Mouse (Mus musculus): ENCODE measurements around the gene Hdac11. TPM values are rescaled to one million over a fixed set of nuclear protein-coding genes. Genes with fewer than 3 reads are reported as not detected.

Gene Hdac11
- polyA plus RNA-seq, 1 experiment from 2014 or later: 16.2 TPM

DNA sequence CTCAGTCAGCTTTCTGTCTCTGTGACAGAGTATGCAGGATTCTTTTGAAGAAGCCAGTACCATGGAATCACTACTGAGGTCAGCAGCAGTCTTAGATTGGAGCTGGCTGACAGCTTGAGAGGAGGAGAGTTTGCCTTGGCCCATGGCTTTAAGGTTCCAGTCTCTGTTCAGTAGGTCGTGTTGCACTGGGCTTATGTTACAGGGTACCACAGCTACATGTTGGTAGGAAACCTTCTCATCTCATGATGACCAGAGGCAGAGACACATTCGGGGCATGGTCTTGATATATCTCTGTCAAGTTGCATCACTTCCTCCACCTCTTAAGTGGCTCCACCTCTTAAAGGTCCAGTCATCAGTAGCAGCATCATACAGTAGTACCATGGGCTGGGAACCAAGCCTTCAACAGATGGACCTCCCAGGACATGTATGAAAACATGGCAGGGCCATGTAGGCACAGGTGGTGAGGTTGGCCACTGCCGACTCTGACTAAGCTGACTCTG lies 15.0 kb downstream of the Hdac11 start:
- WGBS: 64% methylated on average over 3 of the region's 3 CpGs
- ATAC-seq (replicated peaks; ENCODE audit: low FRiP score, low read depth): no peak

GRCm38 (mm10) chr6:91172381-91172780 lies 15.9 kb downstream of the Hdac11 start:
- Histone ChIP-seq H3K9me3 (replicated peaks; ENCODE audit: low read length) (no peaks in the 10 kb centered on the region), H3K4me2 (ENCODE audit: low read length) (no peak overlapping the region), H3K36me3 (ENCODE audit: insufficient read depth, low read length) (peaks cover 9% of the 10 kb centered on the region; the same call in 1 of the 2 replicates), H3K27me3 (ENCODE audit: insufficient read depth, low read length) (no peaks in the 10 kb centered on the region), H3K4me1 (replicated peaks; ENCODE audit: insufficient read depth, low read length) (no peaks in the 10 kb centered on the region), H3K27ac (no peak overlapping the region), H3K4me3 (replicated peaks; ENCODE audit: low read depth, low read length) (no peak overlapping the region), H3K9ac (ENCODE audit: low read depth, low read length) (no peak overlapping the region)
- no peak for ATAC-seq (replicated peaks; ENCODE audit: low FRiP score, low read depth)
- DNase-seq (ENCODE audit: low spot score): no peak
- 52% methylated on average over 2 of the region's 2 CpGs for WGBS
- no peak for TF ChIP-seq CTCF (IDR thresholded peaks at IDR 0.05; ENCODE audit: low read depth)

More for the DNA sequence above, 15.0 kb downstream of the Hdac11 start:
- no peak for DNase-seq (ENCODE audit: low spot score)
- Histone ChIP-seq H3K4me3 (replicated peaks; ENCODE audit: low read depth, low read length) (no peak overlapping the region), H3K9ac (ENCODE audit: low read depth, low read length) (no peak overlapping the region), H3K9me3 (replicated peaks; ENCODE audit: low read length) (no peaks in the 10 kb centered on the region), H3K27ac (no peak overlapping the region), H3K36me3 (ENCODE audit: insufficient read depth, low read length) (peaks cover 9% of the 10 kb centered on the region), H3K4me1 (replicated peaks; ENCODE audit: insufficient read depth, low read length) (no peaks in the 10 kb centered on the region), H3K4me2 (ENCODE audit: low read length) (no peak overlapping the region), H3K27me3 (ENCODE audit: insufficient read depth, low read length) (no peaks in the 10 kb centered on the region)
- no peak for TF ChIP-seq CTCF (IDR thresholded peaks at IDR 0.05; ENCODE audit: low read depth)

DNA sequence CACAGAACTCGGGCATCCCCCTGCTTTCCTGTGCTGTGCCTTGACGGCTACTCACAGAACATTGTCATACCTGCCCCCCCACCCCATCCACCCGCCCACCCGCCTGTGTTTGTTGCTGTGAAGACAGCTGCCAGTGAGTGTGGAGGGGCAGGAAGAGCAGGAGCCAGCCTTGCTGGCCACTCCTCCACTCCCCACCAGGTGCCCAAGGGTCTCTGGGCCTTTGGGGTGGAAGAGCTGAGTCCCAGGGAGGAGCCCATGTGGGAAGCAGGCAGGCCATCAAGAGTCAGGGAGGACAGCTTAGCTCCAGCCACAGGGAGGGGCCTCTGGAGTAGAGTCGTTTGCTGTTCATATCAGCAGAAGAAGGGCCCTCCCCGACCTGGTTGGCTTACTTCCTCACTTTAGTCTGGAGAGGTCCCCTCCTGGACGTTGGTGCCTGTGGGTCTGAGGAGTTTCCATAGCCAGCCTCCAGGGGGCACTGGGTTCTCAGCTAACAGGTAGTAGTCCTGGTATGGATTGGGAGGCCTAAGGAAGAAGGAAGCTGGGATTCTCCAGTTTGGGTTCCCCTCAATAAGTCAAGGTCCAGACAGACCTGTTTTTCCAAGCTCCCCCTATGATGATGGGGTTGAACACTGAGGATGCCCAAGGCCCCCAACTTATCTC lies 16.9 kb downstream of the Hdac11 start:
- peak; percentile 75 for DNase-seq (ENCODE audit: low spot score)
- no peaks in the 10 kb centered on the region for H3K9me3 ChIP-seq (replicated peaks; ENCODE audit: low read length)
- no peak overlapping the region for H3K9ac ChIP-seq (ENCODE audit: low read depth, low read length)
- H3K4me2 ChIP-seq (ENCODE audit: low read length): no peak overlapping the region
- no peaks in the 10 kb centered on the region for H3K4me1 ChIP-seq (replicated peaks; ENCODE audit: insufficient read depth, low read length)
- TF ChIP-seq CTCF (IDR thresholded peaks at IDR 0.05; ENCODE audit: low read depth): peak; percentile 80
- H3K27me3 ChIP-seq (ENCODE audit: insufficient read depth, low read length): no peaks in the 10 kb centered on the region
- 47% methylated on average over 7 of the region's 7 CpGs for WGBS
- peak; percentile 38; the same call in 1 of the 2 replicates for ATAC-seq (replicated peaks; ENCODE audit: low FRiP score, low read depth)
- H3K27ac ChIP-seq: no peak overlapping the region
- peaks cover 9% of the 10 kb centered on the region; the same call in 1 of the 2 replicates for H3K36me3 ChIP-seq (ENCODE audit: insufficient read depth, low read length)
- H3K4me3 ChIP-seq (replicated peaks; ENCODE audit: low read depth, low read length): no peak overlapping the region

DNA sequence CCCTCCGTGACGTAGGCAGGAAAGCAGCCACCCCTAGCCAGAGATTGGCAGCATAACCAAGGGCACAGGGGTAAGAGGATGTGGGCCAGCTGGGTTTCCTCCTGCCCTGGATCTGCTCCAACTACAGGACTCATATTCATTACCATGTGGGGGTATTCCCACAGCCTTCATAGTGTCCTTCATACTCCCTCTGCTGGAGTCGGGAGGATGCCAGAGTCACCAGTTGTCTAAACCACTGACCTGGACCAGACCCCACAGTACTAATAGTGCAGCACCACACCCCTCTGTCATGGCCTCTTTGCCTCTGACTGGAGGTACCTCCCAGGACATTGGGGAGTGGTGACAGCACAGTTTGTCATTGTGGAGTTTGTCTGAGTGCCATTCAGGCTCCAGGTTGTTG lies 17.7 kb downstream of the Hdac11 start:
- H3K4me3 ChIP-seq (replicated peaks; ENCODE audit: low read depth, low read length): no peak overlapping the region
- no peak overlapping the region for H3K9ac ChIP-seq (ENCODE audit: low read depth, low read length)
- no peak for ATAC-seq (replicated peaks; ENCODE audit: low FRiP score, low read depth)
- no peak overlapping the region for H3K27ac ChIP-seq
- no peak overlapping the region for H3K4me2 ChIP-seq (ENCODE audit: low read length)
- H3K4me1 ChIP-seq (replicated peaks; ENCODE audit: insufficient read depth, low read length): no peaks in the 10 kb centered on the region
- no peak for TF ChIP-seq CTCF (IDR thresholded peaks at IDR 0.05; ENCODE audit: low read depth)
- H3K27me3 ChIP-seq (ENCODE audit: insufficient read depth, low read length): no peaks in the 10 kb centered on the region
- H3K9me3 ChIP-seq (replicated peaks; ENCODE audit: low read length): no peaks in the 10 kb centered on the region
- DNase-seq (ENCODE audit: low spot score): no peak
- WGBS: 59% methylated on average over 3 of the region's 3 CpGs
- H3K36me3 ChIP-seq (ENCODE audit: insufficient read depth, low read length): peaks cover 6% of the 10 kb centered on the region; the same call in 1 of the 2 replicates

GRCm38 (mm10) chr6:91180767-91181171 lies 24.3 kb downstream of the Hdac11 start:
- TF ChIP-seq CTCF (IDR thresholded peaks at IDR 0.05; ENCODE audit: low read depth): no peak
- H3K36me3 ChIP-seq (ENCODE audit: insufficient read depth, low read length): no peaks in the 10 kb centered on the region
- no peak overlapping the region for H3K9ac ChIP-seq (ENCODE audit: low read depth, low read length)
- no peaks in the 10 kb centered on the region for H3K4me1 ChIP-seq (replicated peaks; ENCODE audit: insufficient read depth, low read length)
- WGBS: 57% methylated on average over 9 of the region's 9 CpGs
- H3K27me3 ChIP-seq (ENCODE audit: insufficient read depth, low read length): no peaks in the 10 kb centered on the region
- no peak overlapping the region for H3K4me3 ChIP-seq (replicated peaks; ENCODE audit: low read depth, low read length)
- no peak overlapping the region for H3K27ac ChIP-seq
- no peak for ATAC-seq (replicated peaks; ENCODE audit: low FRiP score, low read depth)
- H3K9me3 ChIP-seq (replicated peaks; ENCODE audit: low read length): no peaks in the 10 kb centered on the region
- no peak overlapping the region for H3K4me2 ChIP-seq (ENCODE audit: low read length)
- no peak for DNase-seq (ENCODE audit: low spot score)

- Histone ChIP-seq H3K36me3 (ENCODE audit: insufficient read depth, low read length) (no peaks in the 10 kb centered on the region), H3K4me2 (ENCODE audit: low read length) (no peak overlapping the region), H3K27me3 (ENCODE audit: insufficient read depth, low read length) (no peaks in the 10 kb centered on the region), H3K4me3 (replicated peaks; ENCODE audit: low read depth, low read length) (no peak overlapping the region), H3K9ac (ENCODE audit: low read depth, low read length) (no peak overlapping the region), H3K27ac (no peak overlapping the region), H3K4me1 (replicated peaks; ENCODE audit: insufficient read depth, low read length) (no peaks in the 10 kb centered on the region), H3K9me3 (replicated peaks; ENCODE audit: low read length) (no peaks in the 10 kb centered on the region)
- TF ChIP-seq CTCF (IDR thresholded peaks at IDR 0.05; ENCODE audit: low read depth): no peak
- DNase-seq (ENCODE audit: low spot score) (no peak), ATAC-seq (replicated peaks; ENCODE audit: low FRiP score, low read depth) (no peak)
- WGBS: 49% methylated on average over 2 of the region's 2 CpGs
Measured at GRCm38 (mm10) chr6:91181320-91181719, 24.9 kb downstream of the Hdac11 start.
